Mouse (Mus musculus): ENCODE results near the gene Sumo1.

DNA sequence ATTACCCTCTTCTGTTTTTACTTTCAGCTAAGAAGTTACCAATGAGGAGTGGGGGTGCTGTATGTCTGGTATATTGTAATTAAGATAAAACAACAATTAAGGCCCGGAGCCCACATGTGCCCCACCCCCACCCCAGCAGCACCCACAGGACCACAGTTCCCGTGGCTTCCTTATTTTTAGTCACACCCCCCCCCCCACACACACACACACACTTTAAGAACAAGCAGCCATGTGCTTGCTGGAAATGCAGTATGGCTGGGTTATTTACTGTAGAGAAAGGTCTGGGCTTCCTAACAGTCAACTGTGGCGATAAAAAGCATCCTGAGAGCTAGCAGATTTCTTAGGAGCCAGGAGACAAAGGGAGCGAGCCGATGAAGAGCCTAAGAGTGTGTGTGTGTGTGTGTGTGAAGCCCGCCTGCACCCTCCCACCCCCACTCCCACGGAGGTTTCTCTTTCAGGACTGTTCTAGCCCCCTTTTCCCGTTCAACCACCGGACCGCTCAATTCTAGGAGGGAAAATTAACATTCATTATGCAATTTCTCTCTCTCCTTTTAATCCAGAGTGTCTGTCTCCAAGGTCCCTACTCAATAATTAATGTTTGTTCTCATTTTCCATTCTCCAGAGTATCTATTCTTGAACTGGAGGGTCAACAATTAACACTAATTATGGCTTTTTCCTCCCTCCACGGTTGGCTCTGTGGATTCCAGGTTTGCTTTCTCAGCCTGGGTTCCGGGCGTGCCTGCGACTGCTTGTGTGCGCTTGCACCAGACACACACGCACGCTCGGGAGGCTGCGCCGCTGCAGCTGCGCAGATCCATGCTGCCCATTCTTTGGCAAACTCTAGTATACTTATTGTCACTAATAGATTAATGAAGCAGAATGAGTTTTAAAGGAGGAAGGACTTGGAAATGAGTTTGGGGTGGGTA lies 96.1 kb downstream of the Sumo1 start:
- TF ChIP-seq MYC (IDR thresholded peaks at IDR 0.05; ENCODE audit: low read depth, low read length) (no peak), ZC3H11A (IDR thresholded peaks at IDR 0.05; ENCODE audit: low read depth, low read length) (no peak), CTCF (conservative IDR thresholded peaks at IDR 0.05 in 1 of 2, IDR thresholded peaks at IDR 0.05 in 1 of 2; ENCODE audit: low read depth in 2 of 2, low read length in 2 of 2) (no peak), MEF2A (IDR thresholded peaks at IDR 0.05; ENCODE audit: borderline replicate concordance, low read depth, low read length) (no peak), EP300 (IDR thresholded peaks at IDR 0.05; ENCODE audit: low read length) (no peak), MAFK (IDR thresholded peaks at IDR 0.05; ENCODE audit: insufficient replicate concordance, low read length) (no peak), TCF12 (IDR thresholded peaks at IDR 0.05; ENCODE audit: low read depth, low read length) (no peak), MAX (IDR thresholded peaks at IDR 0.05; ENCODE audit: low read length) (no peak), MAZ (IDR thresholded peaks at IDR 0.05; ENCODE audit: low read depth, low read length) (no peak), KAT2A (IDR thresholded peaks at IDR 0.05; ENCODE audit: insufficient replicate concordance, low read length) (no peak), E2F4 (IDR thresholded peaks at IDR 0.05; ENCODE audit: insufficient replicate concordance, low read depth, low read length) (no peak), ZMIZ1 (IDR thresholded peaks at IDR 0.05; ENCODE audit: low read depth, low read length) (no peak), USF2 (conservative IDR thresholded peaks at IDR 0.05; ENCODE audit: low read depth, low read length) (no peak), POLR2A (IDR thresholded peaks at IDR 0.05; ENCODE audit: low read depth, low read length) (no peak)
